Mouse (Mus musculus): ENCODE data around the gene Zp2. TPM values are rescaled to one million over a fixed set of nuclear protein-coding genes. Genes with fewer than 3 reads are reported as not detected.

Zp2 gene
- total and polyA plus RNA-seq, 3 experiments = not detected

- TF ChIP-seq SIN3A (IDR thresholded peaks at IDR 0.05; ENCODE audit: low read length) = no peak
Measured at GRCm38 (mm10) chr7:120097845-120098244, 47.2 kb downstream of the Zp2 start (continued).

DNA sequence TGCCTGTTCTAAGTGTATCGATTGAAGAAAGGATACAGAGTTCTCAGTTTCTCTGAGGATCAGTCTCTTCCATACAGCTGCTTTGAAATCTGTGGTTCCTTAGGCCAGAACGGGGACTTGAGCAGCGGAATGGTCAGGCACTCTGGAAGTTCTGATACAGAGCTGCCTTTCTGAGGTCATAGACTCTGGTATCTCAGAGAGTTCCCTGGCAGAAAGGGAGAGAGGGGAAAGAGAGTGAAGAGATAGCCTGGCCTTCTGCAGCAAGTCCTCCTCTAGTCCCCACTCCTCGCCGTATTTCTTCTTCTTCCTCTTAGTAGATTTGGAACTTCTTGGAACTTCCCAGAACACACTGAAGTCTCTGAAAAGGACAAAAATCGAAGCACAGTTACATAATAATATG is 49.9 kb downstream of the Zp2 start, which contains the start of gene Dnah3:
Gene Dnah3 (minus strand): TSS at position 101 of the 400 bp plus-strand sequence.
- Histone ChIP-seq H3K4me3 (ENCODE audit: control insufficient read depth in 1 of 2, insufficient read depth in 1 of 2, low read depth in 2 of 2, low read length in 2 of 2) (no peak within 1 kb of the TSS), H3K79me2 (ENCODE audit: control insufficient read depth, insufficient read depth, low read length, poor library complexity) (no peaks in the 10 kb centered on the region), H3K9ac (ENCODE audit: control insufficient read depth, low read depth, low read length, poor library complexity, severe bottlenecking) (no peak within 1 kb of the TSS), H3K36me3 (ENCODE audit: control insufficient read depth in 1 of 2, insufficient read depth in 2 of 2, low read length in 2 of 2) (no peaks in the 10 kb centered on the region), H3K27me3 (ENCODE audit: control insufficient read depth in 1 of 2, insufficient read depth in 2 of 2, low read length in 2 of 2) (no peaks in the 10 kb centered on the region; a peak in 1 of 4 replicates), H3K27ac (ENCODE audit: control insufficient read depth, low read depth, low read length) (no peak within 1 kb of the TSS), H3K9me3 (replicated peaks; ENCODE audit: insufficient read depth, low read length) (no peaks in the 10 kb centered on the region), H3K4me1 (ENCODE audit: control insufficient read depth in 1 of 2, insufficient read depth in 2 of 2, low read length in 2 of 2) (no peaks in the 10 kb centered on the region)
- no peak for TF ChIP-seq CHD2 (IDR thresholded peaks at IDR 0.05; ENCODE audit: low read length)
- TF ChIP-seq MXI1 (IDR thresholded peaks at IDR 0.05; ENCODE audit: low read depth, low read length) = no peak
- no peak for TF ChIP-seq E2F4 (IDR thresholded peaks at IDR 0.05; ENCODE audit: borderline replicate concordance, low read depth, low read length)
- TF ChIP-seq GABPA (IDR thresholded peaks at IDR 0.05; ENCODE audit: low read depth, low read length) = no peak
- TF ChIP-seq SIN3A (IDR thresholded peaks at IDR 0.05; ENCODE audit: low read length) = no peak
- no peak for TF ChIP-seq GATA1 (IDR thresholded peaks at IDR 0.05; ENCODE audit: low read depth, low read length)
- no peak for TF ChIP-seq POLR2A (IDR thresholded peaks at IDR 0.05; ENCODE audit: control insufficient read depth in 1 of 2, insufficient read depth in 1 of 2, low read depth in 1 of 2, low read length in 2 of 2, poor library complexity in 1 of 2)
- TF ChIP-seq SMC3 (IDR thresholded peaks at IDR 0.05; ENCODE audit: low read depth, low read length) = no peak
- no peak for TF ChIP-seq POLR2AphosphoS5 (IDR thresholded peaks at IDR 0.05; ENCODE audit: borderline replicate concordance, low read depth, low read length)
- no peak for TF ChIP-seq POLR2AphosphoS2 (IDR thresholded peaks at IDR 0.05; ENCODE audit: low read length)
- TF ChIP-seq NELFE (IDR thresholded peaks at IDR 0.05; ENCODE audit: low read depth, low read length) = no peak
- TF ChIP-seq RAD21 (IDR thresholded peaks at IDR 0.05; ENCODE audit: low read depth, low read length) = no peak
- no peak for TF ChIP-seq ETS1 (IDR thresholded peaks at IDR 0.05; ENCODE audit: low read depth, low read length)
- TF ChIP-seq KAT2A (conservative IDR thresholded peaks at IDR 0.05; ENCODE audit: low read depth, low read length) = no peak
- no peak for TF ChIP-seq RCOR1 (IDR thresholded peaks at IDR 0.05; ENCODE audit: low read depth, low read length)
- no peak for DNase-seq (ENCODE audit: low read depth, low spot score)

DNA sequence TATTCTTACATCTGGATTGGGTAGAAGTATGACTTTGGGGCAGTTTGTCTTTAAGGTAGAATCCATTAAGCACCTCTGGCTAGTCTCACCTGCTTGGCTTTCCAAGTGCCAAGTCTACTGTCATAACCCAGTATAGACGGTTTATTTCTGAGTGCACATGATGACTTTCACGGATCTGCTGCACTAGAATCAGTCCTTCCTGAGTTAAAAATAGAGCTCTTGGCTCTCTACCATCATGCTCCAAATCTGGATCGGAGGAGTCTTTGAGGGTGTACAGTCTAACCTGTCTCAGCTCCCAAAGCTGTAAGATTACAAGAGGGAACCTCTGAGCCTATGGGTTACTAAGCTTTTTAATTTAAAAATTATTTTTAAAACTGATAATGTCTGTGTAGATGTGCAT is 50.9 kb downstream of the Zp2 start:
- Histone ChIP-seq H3K36me3 (ENCODE audit: control insufficient read depth in 1 of 2, insufficient read depth in 2 of 2, low read length in 2 of 2) (no peaks in the 10 kb centered on the region), H3K9ac (ENCODE audit: control insufficient read depth, low read depth, low read length, poor library complexity, severe bottlenecking) (no peak overlapping the region), H3K9me3 (replicated peaks; ENCODE audit: insufficient read depth, low read length) (no peaks in the 10 kb centered on the region), H3K27me3 (ENCODE audit: control insufficient read depth in 1 of 2, insufficient read depth in 2 of 2, low read length in 2 of 2) (no peaks in the 10 kb centered on the region; a peak in 1 of 4 replicates), H3K4me1 (ENCODE audit: control insufficient read depth in 1 of 2, insufficient read depth in 2 of 2, low read length in 2 of 2) (no peaks in the 10 kb centered on the region), H3K79me2 (ENCODE audit: control insufficient read depth, insufficient read depth, low read length, poor library complexity) (no peaks in the 10 kb centered on the region), H3K27ac (ENCODE audit: control insufficient read depth, low read depth, low read length) (no peak overlapping the region), H3K4me3 (ENCODE audit: control insufficient read depth in 1 of 2, insufficient read depth in 1 of 2, low read depth in 2 of 2, low read length in 2 of 2) (no peak overlapping the region)
- DNase-seq (ENCODE audit: low read depth, low spot score) = no peak
- TF ChIP-seq CHD2 (IDR thresholded peaks at IDR 0.05; ENCODE audit: low read length) (no peak), MXI1 (IDR thresholded peaks at IDR 0.05; ENCODE audit: low read depth, low read length) (no peak), TCF12 (IDR thresholded peaks at IDR 0.05; ENCODE audit: low read depth, low read length) (no peak), EP300 (IDR thresholded peaks at IDR 0.05; ENCODE audit: low read depth in 1 of 2, low read length in 2 of 2) (no peak), MYC (IDR thresholded peaks at IDR 0.05; ENCODE audit: low read depth, low read length) (no peak), ZC3H11A (IDR thresholded peaks at IDR 0.05; ENCODE audit: low read depth, low read length) (no peak), MEF2A (IDR thresholded peaks at IDR 0.05; ENCODE audit: extremely low read depth, insufficient replicate concordance, low read depth, low read length, poor library complexity, severe bottlenecking) (no peak), TAL1 (IDR thresholded peaks at IDR 0.05; ENCODE audit: low read length) (no peak), BHLHE40 (IDR thresholded peaks at IDR 0.05; ENCODE audit: borderline replicate concordance, low read depth, low read length) (no peak), HCFC1 (IDR thresholded peaks at IDR 0.05; ENCODE audit: low read depth, low read length) (no peak), CHD1 (IDR thresholded peaks at IDR 0.05; ENCODE audit: low read depth, low read length) (no peak), POLR2AphosphoS5 (IDR thresholded peaks at IDR 0.05; ENCODE audit: borderline replicate concordance, low read depth, low read length) (no peak)

Data from MEL (cell line).